Mouse (Mus musculus): ENCODE measurements around the gene Ubac2.

- no peak for TF ChIP-seq POLR2A (IDR thresholded peaks at IDR 0.05; ENCODE audit: borderline replicate concordance, low read depth, low read length)
- TF ChIP-seq CTCF (IDR thresholded peaks at IDR 0.05; ENCODE audit: low read depth, low read length): no peak
Observed at GRCm38 (mm10) chr14:122000346-122001105, 122.1 kb downstream of the Ubac2 start.
